Mouse (Mus musculus): ENCODE results near the gene Gm21964.
A peak's percentile ranks its signal among the peaks of the same experiment; 100 is the strongest.

Gm21964 gene

GRCm38 (mm10) chr8:110100907-110101306, at the start of gene Gm21964:
Gm21964 (plus strand) TSS chr8:110101207.
- no peak for DNase-seq (ENCODE audit: low read depth, low spot score)

DNA sequence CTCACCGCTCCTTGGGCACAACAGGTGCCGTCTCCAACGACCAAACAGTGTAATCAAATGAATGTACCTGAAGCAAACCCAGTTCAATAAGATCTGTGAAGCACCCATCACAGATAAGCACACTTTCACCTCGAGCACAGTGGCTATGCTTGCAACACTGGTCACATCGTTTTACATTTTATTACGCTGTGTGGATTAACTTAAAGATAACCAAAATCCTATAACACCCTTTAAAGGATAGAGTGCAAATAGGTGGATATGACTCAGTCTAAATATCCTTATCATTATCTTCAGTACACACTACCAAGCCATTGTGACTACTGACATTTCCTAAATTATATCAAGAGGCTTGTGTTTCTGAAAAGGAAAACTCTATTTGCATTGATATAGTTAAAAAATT, 49.8 kb upstream of the Gm21964 start:
- DNase-seq (ENCODE audit: low read depth, low spot score) = no peak

DNA sequence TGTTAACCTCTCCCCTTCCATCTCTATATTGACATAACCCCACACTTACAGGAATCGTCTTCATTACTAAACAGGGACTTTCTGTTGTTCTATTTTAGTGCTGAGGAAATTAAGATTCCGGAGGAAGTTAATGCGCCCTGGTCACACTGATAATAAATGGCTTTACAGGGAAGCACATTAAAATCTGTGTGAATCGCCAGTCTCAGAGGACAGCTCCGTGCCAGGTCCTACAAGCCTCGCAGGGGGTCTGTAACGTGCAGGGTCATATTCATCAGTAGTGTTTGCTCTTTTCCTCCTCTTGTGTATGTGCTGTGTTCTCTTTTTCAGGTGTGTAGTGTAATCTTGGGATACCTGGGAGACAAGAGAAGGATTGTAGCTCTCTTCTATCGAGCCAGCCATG, 42.8 kb upstream of the Gm21964 start:
- DNase-seq (ENCODE audit: low read depth, low spot score) = no peak

GRCm38 (mm10) chr8:110064161-110064560, 36.8 kb upstream of the Gm21964 start:
- no peak for DNase-seq (ENCODE audit: low read depth, low spot score)

DNA sequence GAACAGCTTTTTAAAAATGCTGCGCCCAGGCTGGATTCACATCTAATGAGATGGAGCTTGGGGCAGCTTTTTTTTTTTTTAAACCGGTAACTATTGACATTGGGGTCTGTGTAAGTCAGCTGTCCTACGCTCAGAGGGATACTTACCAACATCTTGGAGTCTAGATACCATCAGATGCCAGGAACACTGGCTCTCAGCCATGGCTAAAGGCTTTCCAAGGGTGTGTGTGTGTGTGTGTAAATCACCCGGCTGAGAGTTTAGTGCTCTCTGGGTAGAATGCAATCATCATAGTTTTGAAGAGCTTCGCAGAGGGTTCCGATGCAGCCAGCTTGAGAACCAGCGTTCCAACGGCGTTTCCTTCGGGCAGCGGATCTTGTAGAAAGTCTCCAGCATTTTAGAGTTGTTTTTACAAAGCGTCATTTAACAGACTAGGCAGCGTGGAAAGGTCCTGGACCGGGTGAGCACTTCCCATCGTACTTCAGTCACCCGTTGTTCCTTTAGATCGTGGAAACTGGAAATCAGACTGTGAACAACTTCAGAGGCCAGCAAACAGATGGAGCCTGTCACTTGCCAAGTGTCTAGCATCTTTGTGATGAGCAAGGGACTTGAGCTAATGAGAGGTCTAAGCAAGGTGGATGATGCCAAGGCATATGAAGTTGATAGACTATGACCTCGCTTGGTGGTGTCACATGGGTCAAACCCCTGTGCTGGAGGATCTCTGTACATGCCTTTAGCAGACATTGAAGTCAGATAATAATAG, 36.2 kb upstream of the Gm21964 start:
- peak; percentile 27 for DNase-seq (ENCODE audit: low read depth, low spot score)

DNA sequence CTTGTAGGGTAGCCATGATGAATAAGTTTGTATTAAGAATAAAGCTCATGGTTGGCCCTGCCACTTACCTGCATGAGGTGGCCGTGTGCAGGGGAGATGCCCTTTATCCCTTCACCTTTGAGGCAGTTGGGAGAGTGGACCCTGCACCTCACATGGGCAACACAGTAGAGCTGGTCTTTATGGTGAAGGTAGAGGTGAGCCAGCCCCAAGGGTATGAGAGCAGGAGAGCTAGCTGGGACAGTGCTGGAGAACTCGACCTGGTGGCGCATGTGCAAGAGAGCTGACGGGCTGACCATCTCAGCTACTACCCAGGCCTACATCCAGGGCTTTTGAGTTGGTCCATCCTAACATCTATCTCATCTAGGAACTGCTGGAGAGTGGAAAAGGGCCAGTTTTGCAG, 35.3 kb upstream of the Gm21964 start:
- DNase-seq (ENCODE audit: low read depth, low spot score) = no peak

DNA sequence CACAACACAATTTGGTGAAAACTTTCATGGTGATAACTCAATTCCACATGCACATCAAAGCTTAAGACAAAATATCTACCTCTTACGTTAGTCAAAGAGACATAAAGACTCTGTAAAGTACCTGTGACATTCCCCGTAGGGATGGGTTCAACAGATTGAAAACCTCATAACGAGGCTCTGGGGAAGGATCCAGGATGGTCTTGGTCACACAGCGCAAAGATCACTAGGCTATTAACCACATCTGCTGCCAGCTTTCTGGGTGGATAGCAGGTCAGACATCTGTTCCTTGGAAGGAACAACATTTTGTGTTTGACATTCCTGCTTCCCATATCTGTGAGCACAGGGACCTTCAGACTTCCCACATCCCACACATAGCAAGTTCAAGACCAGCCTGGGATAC, 31.3 kb upstream of the Gm21964 start:
- DNase-seq (ENCODE audit: low read depth, low spot score) = no peak

- DNase-seq (ENCODE audit: low read depth, low spot score) = peak; percentile 86
These were observed 29.4 kb upstream of the Gm21964 start for GRCm38 (mm10) chr8:110071600-110071999.

DNA sequence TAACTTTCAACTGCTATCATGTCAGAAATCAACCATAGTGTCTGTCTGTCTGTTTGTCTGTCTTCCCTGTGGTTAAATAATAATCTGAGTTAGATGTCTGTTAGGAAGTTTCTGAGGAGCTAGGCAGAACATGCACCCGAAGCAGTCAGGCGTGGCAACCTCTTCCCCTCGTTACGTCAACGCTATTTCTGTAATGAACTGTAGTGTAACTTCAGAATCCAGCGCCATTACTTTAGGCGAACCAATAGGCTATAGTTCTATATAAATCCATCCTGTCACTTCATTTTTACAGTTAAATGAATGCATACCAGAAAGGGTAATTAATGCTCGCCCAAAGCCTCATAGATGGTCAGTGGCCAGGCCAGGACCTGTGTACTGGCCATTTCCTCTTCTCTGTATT, 26.5 kb upstream of the Gm21964 start:
- DNase-seq (ENCODE audit: low read depth, low spot score) = no peak

DNA sequence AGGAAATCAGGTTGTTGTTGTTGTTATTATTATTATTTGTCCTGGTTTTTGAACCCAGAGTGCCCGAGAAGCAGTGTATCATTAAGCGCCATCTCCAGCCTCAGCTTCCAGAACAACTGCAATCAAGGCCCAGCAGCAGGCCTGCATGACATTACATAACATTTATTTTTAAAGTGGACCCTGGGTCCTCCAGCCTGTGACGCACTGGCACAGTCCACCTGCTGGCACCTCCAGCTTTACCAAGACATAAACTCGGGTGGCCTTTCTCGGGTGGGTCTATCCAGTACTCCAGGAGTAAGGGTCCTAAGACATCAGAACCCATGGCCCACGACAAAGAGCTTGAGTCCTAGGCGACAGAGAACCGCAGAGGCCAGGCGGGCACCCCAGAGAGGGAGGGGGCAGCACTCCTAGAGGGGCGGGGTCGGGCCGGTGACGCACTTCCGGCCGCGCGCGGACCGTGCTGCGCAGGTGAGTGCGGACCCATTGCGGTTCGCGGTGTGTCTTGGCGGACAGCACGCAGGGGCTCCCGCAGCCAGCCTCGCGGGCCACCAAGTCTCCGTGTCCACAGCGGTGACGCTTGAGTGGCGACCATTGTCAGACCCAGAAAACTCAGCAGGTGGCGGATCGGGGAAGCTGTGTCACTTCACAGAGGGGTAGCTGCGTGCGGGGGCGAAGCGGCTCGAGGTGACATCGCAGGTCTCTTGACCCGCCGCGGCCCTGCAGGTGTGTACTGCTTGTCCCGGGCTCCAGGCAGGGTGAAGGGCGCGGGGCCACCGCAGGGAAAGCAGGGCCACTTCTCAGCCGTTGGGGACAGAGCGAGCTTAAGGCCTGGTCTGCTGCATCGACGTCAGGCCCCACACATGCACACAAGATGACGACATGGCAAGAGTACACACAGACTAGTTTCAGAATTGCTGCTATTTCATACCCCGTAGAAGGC, 21.5 kb upstream of the Gm21964 start, which contains the start of gene Zfp612:
Gene Zfp612, plus strand, starts transcription at position 465 of the 940 bp plus-strand sequence.
- DNase-seq (ENCODE audit: low read depth, low spot score) = peak; percentile 90

- peak; percentile 34 for DNase-seq (ENCODE audit: low read depth, low spot score)
These were observed 18.4 kb upstream of the Gm21964 start for GRCm38 (mm10) chr8:110082416-110083105.

- DNase-seq (ENCODE audit: low read depth, low spot score) = peak; percentile 13
These were observed 9.1 kb upstream of the Gm21964 start for GRCm38 (mm10) chr8:110091869-110092268.

GRCm38 (mm10) chr8:110101676-110102075, 669 bp downstream of the Gm21964 start:
- DNase-seq (ENCODE audit: low read depth, low spot score) = no peak

DNA sequence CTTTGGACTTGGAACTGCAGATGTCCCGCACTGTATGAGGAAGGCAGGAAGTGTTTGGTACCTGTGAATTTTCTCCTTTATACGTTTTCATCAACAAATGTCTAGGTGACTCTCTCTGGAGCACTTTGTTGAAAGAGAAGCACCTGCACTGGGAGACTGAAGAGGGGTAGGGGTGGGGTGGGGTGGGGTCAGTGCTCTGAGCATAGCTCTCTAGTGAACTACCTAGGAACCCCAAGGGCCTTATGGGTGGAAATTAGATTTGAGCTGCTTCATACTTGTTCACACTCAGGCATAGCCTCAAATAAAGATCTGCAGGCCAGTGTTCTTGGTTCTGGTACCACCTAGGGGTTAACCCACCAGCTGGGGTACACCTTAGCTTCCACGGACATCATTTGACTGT, 1.6 kb downstream of the Gm21964 start, which contains the start of gene Gm17720:
Gene Gm17720, minus strand, starts transcription at position 101 of the 400 bp plus-strand sequence.
- DNase-seq (ENCODE audit: low read depth, low spot score) = no peak

DNA sequence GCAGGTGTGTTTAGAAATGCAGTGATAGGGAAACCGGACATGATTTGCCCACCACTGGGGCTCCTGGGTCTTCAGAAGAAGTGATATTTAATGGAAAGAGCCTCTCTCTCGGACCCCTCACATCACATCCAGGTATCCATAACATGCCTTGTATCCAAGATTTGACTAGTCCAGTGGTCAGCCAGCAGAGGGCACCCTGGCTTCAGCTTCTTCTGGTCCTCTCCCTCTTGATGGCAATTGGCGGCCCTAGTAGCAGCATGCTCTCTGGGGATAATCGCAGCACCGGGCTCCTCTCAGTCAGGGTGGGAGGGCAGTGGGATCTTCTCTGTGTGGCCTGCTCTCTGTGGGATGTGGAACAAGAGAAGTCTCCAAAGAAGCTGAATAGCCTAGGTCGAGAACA, 18.7 kb downstream of the Gm21964 start:
- DNase-seq (ENCODE audit: low read depth, low spot score) = peak; percentile 75

DNA sequence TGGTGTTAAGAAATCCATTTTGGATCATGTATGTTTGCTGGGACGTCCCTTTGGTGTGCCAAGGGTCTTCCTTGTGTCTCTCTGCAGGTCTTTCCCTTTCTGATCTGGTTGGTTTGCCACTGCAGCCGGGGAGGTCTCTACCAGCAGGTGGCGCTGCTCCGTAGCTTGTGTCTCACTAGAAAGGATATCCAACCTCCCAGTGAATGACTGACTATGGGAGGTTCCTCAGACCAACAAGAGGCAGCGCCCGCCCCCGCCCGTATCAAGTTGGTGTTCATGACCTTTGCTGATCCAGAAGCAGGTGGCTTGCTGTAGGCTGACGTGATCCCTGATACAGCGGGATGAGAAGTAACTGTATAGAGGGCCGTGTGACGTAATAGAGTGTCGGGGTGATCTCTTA, 29.5 kb downstream of the Gm21964 start:
- DNase-seq (ENCODE audit: low read depth, low spot score) = peak; percentile 91

DNA sequence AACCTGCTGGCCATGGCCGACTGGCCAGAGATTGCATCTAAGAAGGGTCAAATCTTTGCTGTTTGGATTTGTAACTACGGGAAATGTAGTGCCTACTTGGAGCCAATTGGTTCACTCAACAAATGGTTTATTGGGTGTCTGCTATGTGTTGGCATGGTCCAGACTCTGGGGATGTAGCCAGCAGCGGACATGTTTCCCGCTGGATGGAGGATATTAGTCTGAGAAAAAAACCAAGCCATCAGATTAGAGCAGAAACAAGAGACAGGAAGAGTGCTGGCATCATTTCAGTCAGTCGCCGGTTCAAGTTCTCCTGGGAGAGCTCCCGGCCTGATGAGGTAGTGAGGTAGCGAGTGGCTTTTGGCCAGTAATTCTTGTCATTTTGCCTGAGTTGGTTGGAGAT, 33.2 kb downstream of the Gm21964 start:
- DNase-seq (ENCODE audit: low read depth, low spot score) = peak; percentile 21

DNA sequence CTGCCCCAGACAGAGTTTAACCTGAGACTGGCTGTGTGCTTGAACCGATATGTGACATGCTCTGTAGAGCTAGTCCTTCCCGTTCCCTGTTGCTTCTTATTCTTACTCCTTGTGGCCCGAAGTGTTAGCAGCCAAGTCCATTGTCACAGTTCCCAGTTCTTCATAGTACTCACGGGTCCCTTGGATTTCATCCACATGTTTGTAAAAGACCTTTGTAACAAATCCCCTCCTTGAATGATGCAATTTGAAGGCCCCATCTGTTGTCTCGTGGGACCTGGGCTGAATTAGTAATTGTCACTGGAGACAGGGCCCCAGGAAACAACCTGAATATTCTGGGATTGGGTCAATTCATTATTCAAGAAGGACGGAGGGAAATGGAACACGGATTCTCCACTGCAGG, 34.5 kb downstream of the Gm21964 start:
- no peak for DNase-seq (ENCODE audit: low read depth, low spot score)

DNA sequence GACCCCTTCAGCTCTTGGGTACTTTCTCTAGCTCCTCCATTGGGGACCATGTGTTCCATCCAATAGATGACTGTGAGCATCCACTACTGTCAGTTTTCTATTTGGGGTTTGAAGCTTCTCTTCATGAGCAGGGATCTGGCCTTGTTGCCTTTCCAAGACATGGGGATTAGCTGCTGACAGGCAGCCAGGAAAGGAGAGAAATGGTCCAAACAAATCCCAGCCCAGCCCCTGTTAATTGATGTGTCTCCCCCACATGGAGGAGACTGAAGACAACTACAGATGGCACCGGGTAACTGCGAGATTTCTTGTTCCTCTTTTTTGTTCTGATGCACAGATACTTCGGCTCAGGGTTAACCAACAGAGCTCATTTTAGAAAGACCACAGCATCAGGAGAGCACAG, 39.1 kb downstream of the Gm21964 start:
- DNase-seq (ENCODE audit: low read depth, low spot score) = peak; percentile 60

- DNase-seq (ENCODE audit: low read depth, low spot score) = peak; percentile 76
These were observed 39.8 kb downstream of the Gm21964 start for GRCm38 (mm10) chr8:110140770-110141169.

GRCm38 (mm10) chr8:110145538-110145937, 44.5 kb downstream of the Gm21964 start:
- peak; percentile 83 for DNase-seq (ENCODE audit: low read depth, low spot score)

- DNase-seq (ENCODE audit: low read depth, low spot score) = no peak
These were observed 51.9 kb downstream of the Gm21964 start for GRCm38 (mm10) chr8:110152951-110153350.
